Mouse (Mus musculus): Measurements from ENCODE around the gene Hoxa2. TPM values are rescaled to one million over a fixed set of nuclear protein-coding genes. Genes with fewer than 3 reads are reported as not detected.

Hoxa2 gene
- total RNA-seq, 4 experiments from 2014 or later = not detected

DNA sequence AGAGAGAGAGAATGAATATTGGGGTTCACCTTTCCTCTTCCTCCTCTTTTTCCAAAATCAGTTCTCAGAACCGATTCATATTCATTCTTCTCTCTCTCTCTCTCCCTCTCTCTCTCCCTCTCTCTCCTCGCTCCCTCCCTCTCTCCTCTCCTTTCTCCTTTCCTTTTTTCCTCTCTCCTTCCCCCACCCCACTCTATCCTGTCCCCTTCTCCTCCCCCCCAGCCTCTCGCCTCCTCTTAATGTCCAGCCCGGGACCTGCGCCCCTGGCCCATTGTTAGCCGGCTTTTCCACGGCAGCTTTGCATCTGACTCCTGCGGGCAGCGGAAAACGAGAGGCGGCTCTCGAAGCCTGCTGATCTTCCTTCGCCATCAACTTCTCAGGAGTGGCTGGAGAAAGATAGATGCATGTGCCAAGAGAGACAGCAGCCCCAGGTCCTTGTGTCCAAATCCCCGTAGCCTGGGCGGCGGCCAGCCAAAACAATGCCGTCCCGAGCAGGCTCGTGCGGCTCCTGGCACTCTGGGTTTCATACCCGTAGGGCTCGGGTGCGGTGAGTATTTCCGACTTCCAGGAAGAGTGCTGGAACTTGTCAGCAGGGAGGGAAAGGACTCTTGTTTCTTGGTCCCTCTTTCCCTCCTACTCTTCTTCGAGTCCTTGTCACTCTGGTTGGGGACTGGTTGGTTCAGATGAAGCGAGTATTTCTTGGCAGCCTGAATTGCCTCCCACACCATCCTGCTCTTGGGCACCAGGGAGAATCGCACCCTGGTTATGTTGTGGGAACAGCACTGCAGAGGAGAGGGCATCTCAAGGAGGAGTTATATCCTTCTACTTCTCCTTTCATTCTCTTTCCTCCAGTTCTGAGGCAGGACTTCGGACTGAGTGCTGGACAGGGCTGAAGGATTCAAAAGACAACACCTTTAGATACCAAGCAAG lies 1.1 kb upstream of the Hoxa2 start:
- no peak for DNase-seq (ENCODE audit: low spot score in 2 of 2)

DNA sequence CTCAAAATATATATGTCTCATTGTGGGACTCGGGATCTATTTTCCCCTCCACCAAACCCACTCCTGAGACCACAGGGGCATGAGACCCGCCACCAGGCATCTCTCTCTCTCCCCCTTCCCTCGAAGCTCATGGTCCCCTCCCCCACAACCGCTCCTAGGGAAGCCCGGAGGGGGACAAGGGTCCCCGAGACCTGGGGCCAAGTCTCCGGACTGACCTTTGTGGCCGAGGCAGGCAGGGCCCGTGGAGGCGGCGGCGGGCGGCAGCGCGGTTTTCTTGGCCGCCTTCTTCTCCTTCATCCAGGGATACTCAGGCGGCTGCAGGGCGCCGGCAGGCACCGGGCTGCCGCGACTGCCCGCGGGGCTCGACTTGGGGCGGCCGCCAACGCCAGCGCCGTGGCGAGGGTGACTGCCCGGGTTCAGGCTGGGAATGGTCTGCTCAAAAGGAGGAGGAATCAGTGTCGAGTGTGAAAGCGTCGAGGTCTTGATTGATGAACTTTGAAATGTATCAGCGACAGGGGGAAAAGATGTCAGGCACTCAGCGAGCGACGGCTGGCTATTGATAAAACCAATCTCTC lies 493 bp downstream of the Hoxa2 start:
- DNase-seq (ENCODE audit: low spot score in 2 of 2) = no peak

DNA sequence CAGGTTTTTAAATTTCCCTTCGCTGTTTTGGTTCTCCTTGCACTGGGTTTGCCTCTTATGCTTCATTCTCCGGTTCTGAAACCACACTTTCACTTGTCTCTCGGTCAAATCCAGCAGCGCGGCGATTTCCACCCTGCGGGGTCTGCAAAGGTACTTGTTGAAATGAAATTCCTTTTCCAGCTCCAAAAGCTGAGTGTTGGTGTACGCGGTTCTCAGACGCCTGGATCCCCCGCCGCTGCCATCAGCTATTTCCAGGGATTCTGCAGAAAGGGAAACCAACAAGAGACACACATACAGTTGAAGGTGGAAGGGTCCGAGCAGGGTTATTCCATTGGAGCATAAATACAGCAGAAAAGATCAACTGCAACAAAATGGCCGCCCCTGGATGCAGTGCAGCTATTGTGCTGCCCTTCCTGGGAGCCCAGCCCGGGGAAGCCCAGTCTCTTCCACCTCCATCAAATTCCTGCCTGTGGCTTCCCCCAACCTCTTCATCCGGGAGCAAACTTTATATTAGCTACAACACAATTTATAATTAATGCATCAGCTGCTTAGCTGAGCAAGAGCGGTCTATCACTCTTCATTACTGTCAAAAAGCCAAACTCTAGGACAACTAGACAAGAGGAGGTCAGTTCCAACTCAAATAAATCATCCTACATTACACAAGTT lies 1.1 kb downstream of the Hoxa2 start:
- no peak for DNase-seq (ENCODE audit: low spot score in 2 of 2)

GRCm38 (mm10) chr6:52162611-52163365 lies 1.8 kb downstream of the Hoxa2 start:
- no peak for DNase-seq (ENCODE audit: low spot score in 2 of 2)

DNA sequence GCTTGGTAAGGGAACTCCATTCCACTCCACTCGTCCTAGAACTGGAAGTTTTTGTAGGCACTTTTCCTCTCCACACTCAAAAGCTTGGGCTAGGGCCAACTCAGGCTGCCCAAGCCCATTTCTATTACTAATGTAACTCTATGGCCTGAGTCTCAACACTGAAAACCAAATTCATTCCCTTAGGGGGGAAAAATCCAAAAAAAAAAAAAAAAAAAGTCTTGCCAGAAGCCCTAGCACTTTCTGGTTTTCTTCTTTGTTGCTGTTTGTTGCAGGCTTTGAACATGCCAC lies 2.6 kb downstream of the Hoxa2 start:
- no peak for DNase-seq (ENCODE audit: low spot score in 2 of 2)

DNA sequence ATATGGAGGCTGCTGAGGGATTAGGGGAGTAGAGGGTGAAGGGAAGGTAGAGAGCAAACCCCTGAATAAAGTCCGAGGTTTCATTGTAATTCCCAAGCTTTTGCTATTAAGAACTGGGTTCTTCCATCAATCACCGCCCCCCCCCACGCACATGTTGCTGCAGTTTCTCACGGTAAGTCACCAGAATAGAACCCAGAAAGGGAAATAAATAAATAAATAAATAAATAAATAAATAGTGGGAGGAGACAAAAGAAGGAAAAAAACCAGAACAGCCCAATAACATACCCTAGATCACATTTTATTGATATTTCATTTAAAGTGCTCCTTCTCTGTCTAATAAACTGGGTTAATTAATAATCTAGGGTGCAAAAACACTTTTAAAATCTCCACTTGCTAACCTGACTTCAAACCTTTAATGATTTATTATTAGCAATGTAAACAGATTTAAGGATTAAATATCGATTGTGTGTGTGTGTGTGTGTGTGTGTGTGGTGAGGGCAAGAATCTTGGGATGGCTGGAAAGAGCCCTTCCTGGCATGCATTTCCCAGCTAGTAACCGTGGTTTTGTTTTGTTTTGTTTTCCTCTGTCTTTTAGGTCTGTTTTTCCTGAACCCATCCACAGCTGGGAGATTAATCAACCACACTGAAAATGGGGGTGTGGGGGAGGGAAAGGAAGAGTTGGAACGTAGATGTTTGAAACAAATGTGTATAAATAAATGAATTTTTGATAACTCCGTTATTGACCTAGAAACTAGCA lies 3.1 kb downstream of the Hoxa2 start:
- DNase-seq (ENCODE audit: low spot score in 2 of 2) = no peak

DNA sequence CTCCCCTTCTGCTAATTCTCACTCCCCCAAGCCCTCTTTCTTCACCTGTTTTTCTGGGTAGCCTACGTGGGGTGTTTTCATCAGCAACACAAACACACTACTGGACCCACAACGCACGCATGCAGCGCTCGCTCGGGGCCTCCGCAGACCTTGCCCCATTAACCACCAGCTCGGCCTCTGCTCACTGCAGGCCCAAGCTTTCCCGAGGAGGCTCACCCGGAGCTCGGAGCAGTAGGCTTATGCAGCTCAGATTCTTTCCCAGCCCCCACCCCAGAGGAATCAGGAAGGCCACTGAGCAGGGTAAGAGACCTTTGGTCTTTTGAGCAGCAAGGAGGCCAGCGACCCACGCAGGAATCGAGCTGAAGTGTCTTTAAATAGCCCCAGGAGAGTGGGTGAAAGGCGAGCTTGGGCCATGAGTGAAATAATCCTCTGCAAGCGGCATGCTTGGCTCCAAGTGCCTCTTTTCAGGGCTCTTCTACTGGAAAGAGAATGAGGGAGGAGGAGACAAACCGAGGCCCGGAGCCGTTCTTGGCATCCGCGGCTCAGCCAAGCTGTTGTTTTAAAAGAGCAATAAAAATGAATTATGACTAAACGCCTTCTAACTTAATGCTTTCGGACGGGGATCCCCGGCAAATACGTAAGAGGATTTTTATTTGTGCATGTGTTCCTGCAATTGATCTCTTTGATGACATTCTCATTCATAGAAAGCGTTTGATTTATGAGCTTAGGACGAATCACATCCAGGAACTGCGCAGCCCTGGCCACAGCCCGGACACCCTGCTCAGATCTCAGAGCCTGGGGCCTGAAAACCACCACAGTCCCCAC lies 3.9 kb downstream of the Hoxa2 start:
- DNase-seq (ENCODE audit: low spot score in 2 of 2) = no peak

DNA sequence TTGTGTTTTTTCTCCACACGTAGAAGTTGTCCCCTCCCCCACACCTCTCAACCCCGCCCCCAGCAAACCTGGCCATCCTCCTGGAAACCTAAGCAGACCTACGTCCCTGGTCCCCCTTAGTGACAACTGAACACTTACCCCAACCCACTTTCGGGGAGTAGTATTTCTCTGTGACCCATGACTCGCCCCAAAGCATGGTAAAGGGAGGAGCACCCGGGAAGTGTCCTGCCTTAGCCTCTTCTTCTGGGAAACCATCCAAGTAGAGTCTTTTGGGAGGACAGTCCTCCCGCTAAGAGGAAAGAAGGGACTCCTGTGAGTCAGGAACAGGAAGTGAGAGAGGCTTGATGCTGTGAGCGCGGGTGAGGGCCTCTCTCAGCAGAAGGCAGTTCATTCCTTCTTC lies 4.7 kb downstream of the Hoxa2 start:
- DNase-seq (ENCODE audit: low spot score in 2 of 2) = no peak

GRCm38 (mm10) chr6:52159164-52159761 lies 5.4 kb downstream of the Hoxa2 start:
- no peak for DNase-seq (ENCODE audit: low spot score in 2 of 2)

GRCm38 (mm10) chr6:52158276-52159051 lies 6.2 kb downstream of the Hoxa2 start, which contains the start of gene Hoxa1:
Gene Hoxa1 (minus strand): TSS chr6:52158317.
- no peak for DNase-seq (ENCODE audit: low spot score in 2 of 2)

DNA sequence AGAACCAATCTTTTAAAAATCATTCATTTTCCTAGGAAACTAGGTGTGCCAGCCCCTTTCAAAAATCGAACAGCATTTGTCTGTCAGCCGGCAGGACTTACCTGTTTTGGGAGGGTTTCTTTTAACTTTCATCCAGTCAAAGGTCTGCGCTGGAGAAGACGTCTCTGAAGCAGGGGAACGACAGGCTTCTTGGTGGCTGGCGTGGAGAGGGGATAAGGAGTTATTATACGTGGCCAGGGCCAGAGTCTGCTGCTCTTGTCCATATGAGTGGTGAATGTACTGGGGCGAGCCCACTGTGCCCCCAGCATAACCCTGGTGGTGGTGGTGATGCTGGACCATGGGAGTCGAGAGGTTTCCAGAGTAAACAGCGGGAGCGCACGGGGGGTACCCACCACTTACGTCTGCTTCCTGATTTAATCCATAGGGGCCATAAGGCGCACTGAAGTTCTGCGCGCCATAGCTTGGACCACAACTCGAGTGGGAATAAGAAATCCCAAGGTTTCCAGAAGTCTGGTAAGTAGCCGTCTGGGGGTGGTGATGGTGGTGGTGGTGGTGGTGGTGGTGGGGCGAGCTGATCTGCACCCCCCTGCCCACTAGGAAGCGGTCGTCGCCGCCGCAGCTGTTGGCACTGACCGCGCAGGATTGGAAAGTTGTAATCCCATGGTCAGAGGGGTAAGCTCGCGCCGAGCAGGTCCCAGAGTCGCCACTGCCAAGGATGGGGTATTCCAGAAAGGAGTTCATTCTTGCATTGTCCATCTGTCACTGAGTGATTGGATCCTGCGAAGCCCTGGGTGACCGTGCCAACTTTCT lies 7.0 kb downstream of the Hoxa2 start:
- DNase-seq (ENCODE audit: low spot score in 2 of 2) = no peak

GRCm38 (mm10) chr6:52156551-52157200 lies 8.0 kb downstream of the Hoxa2 start:
- no peak for DNase-seq (ENCODE audit: low spot score in 2 of 2)

- no peak for DNase-seq (ENCODE audit: low spot score in 2 of 2)
Observed at GRCm38 (mm10) chr6:52155471-52155870, 9.2 kb downstream of the Hoxa2 start.

DNA sequence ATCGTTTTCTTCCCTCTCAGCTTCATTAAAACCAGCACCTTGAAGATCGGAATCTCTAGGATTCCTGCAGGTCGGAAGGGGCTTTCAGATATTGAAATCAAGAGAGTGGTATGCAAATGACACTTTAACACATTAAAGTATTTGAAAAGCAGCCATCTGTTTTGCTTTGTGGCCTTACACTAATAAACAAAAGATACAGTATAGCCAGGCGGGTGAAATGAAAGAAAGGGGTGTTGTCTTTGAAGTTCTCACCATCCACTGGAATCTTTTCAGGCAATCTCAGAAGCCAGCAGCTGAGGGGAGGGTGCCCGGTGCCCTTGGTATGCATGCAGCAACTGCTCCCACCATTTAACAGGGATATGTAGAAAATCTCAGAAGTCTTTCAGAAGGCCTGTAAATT lies 10.6 kb downstream of the Hoxa2 start:
- DNase-seq (ENCODE audit: low spot score in 2 of 2) = no peak

DNA sequence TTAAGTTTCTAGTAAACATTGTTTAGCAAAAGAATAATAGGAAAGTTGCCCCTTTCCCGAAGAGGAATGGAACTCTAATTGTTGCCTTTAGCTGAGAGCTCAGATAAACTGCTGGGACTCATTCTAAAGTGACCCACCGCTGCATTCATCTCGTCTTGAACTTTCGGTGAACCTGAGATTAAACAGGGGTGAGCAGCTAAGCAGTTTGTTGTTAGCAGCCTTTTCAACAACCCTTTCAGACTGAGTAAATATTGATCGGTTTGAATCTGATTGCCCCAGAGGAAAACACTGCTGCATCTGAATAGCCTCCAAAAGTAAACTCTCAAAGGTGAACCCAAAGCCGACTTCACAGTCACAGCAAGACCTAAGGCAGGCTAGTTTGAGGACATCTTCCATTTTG lies 11.4 kb downstream of the Hoxa2 start:
- no peak for DNase-seq (ENCODE audit: low spot score in 2 of 2)

DNA sequence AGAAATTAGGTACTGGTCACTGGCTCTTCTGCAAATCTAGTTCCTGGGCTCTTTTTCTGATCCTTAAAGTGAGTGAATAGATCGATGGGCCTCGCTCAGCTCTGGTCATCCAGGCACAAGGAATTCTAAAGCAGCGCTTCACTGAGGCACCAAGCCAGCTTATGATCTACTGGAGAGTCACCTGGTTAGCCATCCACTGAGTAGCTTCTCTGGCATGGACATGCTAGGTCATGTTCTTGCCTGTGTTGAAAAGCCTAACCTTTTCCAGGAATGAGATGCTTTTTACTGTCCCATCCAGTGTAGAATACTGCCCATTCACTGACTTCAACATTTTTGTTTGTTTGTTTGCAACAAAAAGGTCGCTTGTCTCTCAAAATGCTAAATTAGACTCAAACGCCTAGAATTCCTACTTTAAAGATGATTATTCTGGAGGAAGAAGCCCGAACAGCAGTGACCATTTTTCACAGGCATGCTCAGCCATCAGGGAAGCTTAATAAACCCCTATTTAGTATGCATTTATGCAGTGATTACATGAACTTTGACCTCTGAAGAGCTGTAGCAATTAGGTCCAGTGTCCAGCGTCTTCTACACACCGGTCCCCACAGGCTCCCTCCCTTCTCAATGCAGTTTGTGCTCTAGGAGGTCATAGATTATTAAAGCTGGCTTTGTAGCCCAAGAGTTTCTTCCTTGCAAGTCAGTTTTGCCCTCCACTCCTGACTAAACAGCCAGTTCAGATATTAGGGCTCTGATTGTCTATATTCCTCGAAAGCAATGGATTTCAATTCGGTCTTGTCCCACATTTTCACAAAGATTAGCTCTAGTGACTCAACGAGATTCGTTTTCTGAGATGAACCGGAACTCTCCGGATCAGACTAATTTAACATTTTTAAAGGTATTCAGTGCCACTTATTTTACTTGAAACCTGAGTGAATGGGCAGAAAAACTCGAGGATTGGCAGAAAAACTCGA lies 12.1 kb downstream of the Hoxa2 start:
- DNase-seq (ENCODE audit: low spot score in 2 of 2) = no peak

Data from left cerebral cortex, adult 8-10 months (tissue).